ENCODE assay signal across 16 mouse cellular contexts in genomic region chr13:93091176-93091575, GRCm38 (mm10). TPM values are rescaled to one million over a fixed set of nuclear protein-coding genes. Genes with fewer than 3 reads are reported as not detected.
DNase-seq lines count a peak whose midpoint lies in the region; ATAC-seq lines count a peak whose summit lies in the region.
"Had no signal": no experiment of that assay in that cellular context is flagged by ENCODE, and none has a peak within 500 bp of the region (broad histone marks: within the 10 kb centered on the region; RNA-seq: fewer than 3 reads in every experiment).

No protein-coding gene starts in this region.

- no peak overlapping the region for H3K4me3 ChIP-seq in forebrain, embryonic 15.5 days
- no peak overlapping the region for H3K4me3 ChIP-seq in forebrain, embryonic 14.5 days (ENCODE audit: low read depth, low read length)
- H3K4me3 ChIP-seq in heart, embryonic 12.5 days = no peak overlapping the region
- no peak overlapping the region for H3K4me3 ChIP-seq in intestine, embryonic 14.5 days (ENCODE audit: low read depth, low read length)
- H3K4me3 ChIP-seq in intestine, embryonic 15.5 days (replicated peaks) = no peak overlapping the region
- H3K4me3 ChIP-seq: embryonic facial prominence, embryonic 13.5 days; embryonic facial prominence, embryonic 15.5 days; erythroblast, embryonic 14.5 days; forebrain, embryonic 10.5 days; forebrain, embryonic 12.5 days had no signal

- ATAC-seq in forebrain, embryonic 15.5 days (replicated peaks) = no peak
- no peak for ATAC-seq in forebrain, embryonic 14.5 days
- no peak for ATAC-seq in heart, embryonic 12.5 days (ENCODE audit: insufficient number of reproducible peaks, low FRiP score)
- ATAC-seq in intestine, embryonic 14.5 days (replicated peaks; ENCODE audit: low FRiP score, low TSS enrichment, low read depth) = no peak
- no peak for ATAC-seq in intestine, embryonic 15.5 days

- DNase-seq in forebrain, embryonic 14.5 days (ENCODE audit: low spot score) = no peak
- DNase-seq in heart, adult 11 months = peak; percentile 90
- peak; percentile 34 for DNase-seq in intestine, embryonic 14.5 days (ENCODE audit: low spot score)
- DNase-seq: adrenal gland, adult 2 months; adrenal gland, postnatal 10 days; adrenal gland, postnatal 25 days; cerebellum, adult 11 months; embryo, embryonic 11 days had no signal

- no peak overlapping the region for H3K4me2 ChIP-seq in forebrain, embryonic 15.5 days (replicated peaks)
- no peak overlapping the region for H3K4me2 ChIP-seq in forebrain, embryonic 14.5 days (ENCODE audit: low read length)
- H3K4me2 ChIP-seq in heart, embryonic 12.5 days = no peak overlapping the region
- H3K4me2 ChIP-seq in intestine, embryonic 14.5 days (ENCODE audit: low read length) = no peak overlapping the region
- H3K4me2 ChIP-seq in intestine, embryonic 15.5 days (replicated peaks) = no peak overlapping the region
- H3K4me2 ChIP-seq: embryonic facial prominence, embryonic 13.5 days; embryonic facial prominence, embryonic 15.5 days; forebrain, embryonic 12.5 days had no signal

- H3K27ac ChIP-seq in forebrain, embryonic 15.5 days (replicated peaks) = peak overlapping the region; percentile 9; the same call in 1 of the 2 replicates
- H3K27ac ChIP-seq in forebrain, embryonic 14.5 days (ENCODE audit: low read depth, low read length) = no peak overlapping the region
- no peak overlapping the region for H3K27ac ChIP-seq in heart, embryonic 12.5 days (ENCODE audit: poor library complexity, severe bottlenecking)
- no peak overlapping the region for H3K27ac ChIP-seq in intestine, embryonic 14.5 days (ENCODE audit: low read depth)
- no peak overlapping the region for H3K27ac ChIP-seq in intestine, embryonic 15.5 days
- H3K27ac ChIP-seq: embryonic facial prominence, embryonic 13.5 days; embryonic facial prominence, embryonic 15.5 days; forebrain, embryonic 10.5 days; forebrain, embryonic 12.5 days had no signal

- no peak overlapping the region for H3K9ac ChIP-seq in forebrain, embryonic 15.5 days (replicated peaks)
- H3K9ac ChIP-seq in forebrain, embryonic 14.5 days (ENCODE audit: low read length) = no peak overlapping the region
- H3K9ac ChIP-seq in heart, embryonic 12.5 days = no peak overlapping the region
- no peak overlapping the region for H3K9ac ChIP-seq in intestine, embryonic 14.5 days (ENCODE audit: low read length)
- H3K9ac ChIP-seq in intestine, embryonic 15.5 days = no peak overlapping the region
- H3K9ac ChIP-seq: embryonic facial prominence, embryonic 13.5 days; embryonic facial prominence, embryonic 15.5 days; forebrain, embryonic 12.5 days had no signal

- H3K4me1 ChIP-seq in forebrain, embryonic 15.5 days = no peaks in the 10 kb centered on the region
- no peaks in the 10 kb centered on the region for H3K4me1 ChIP-seq in forebrain, embryonic 14.5 days (ENCODE audit: control insufficient read depth, insufficient read depth, low read length)
- peaks cover 12% of the 10 kb centered on the region for H3K4me1 ChIP-seq in heart, embryonic 12.5 days (replicated peaks)
- H3K4me1 ChIP-seq in intestine, embryonic 14.5 days (replicated peaks; ENCODE audit: control insufficient read depth, insufficient read depth, low read length) = no peaks in the 10 kb centered on the region
- no peaks in the 10 kb centered on the region for H3K4me1 ChIP-seq in intestine, embryonic 15.5 days (replicated peaks)
- H3K4me1 ChIP-seq: embryonic facial prominence, embryonic 13.5 days; embryonic facial prominence, embryonic 15.5 days; forebrain, embryonic 10.5 days; forebrain, embryonic 12.5 days had no signal

- H3K9me3 ChIP-seq in forebrain, embryonic 15.5 days = no peaks in the 10 kb centered on the region
- H3K9me3 ChIP-seq in forebrain, embryonic 14.5 days (replicated peaks; ENCODE audit: control insufficient read depth, low read length) = no peaks in the 10 kb centered on the region
- H3K9me3 ChIP-seq in heart, embryonic 12.5 days (replicated peaks) = no peaks in the 10 kb centered on the region
- no peaks in the 10 kb centered on the region for H3K9me3 ChIP-seq in intestine, embryonic 14.5 days (ENCODE audit: control insufficient read depth, low read length)
- H3K9me3 ChIP-seq in intestine, embryonic 15.5 days = no peaks in the 10 kb centered on the region
- H3K9me3 ChIP-seq: embryonic facial prominence, embryonic 13.5 days; embryonic facial prominence, embryonic 15.5 days; forebrain, embryonic 10.5 days; forebrain, embryonic 12.5 days had no signal

- H3K36me3 ChIP-seq in forebrain, embryonic 15.5 days = no peaks in the 10 kb centered on the region
- H3K36me3 ChIP-seq in forebrain, embryonic 14.5 days (ENCODE audit: control insufficient read depth, insufficient read depth, low read length) = no peaks in the 10 kb centered on the region
- peaks cover 2% of the 10 kb centered on the region; the same call in 1 of the 2 replicates for H3K36me3 ChIP-seq in heart, embryonic 12.5 days
- no peaks in the 10 kb centered on the region for H3K36me3 ChIP-seq in intestine, embryonic 14.5 days (ENCODE audit: control insufficient read depth, insufficient read depth, low read length)
- H3K36me3 ChIP-seq in intestine, embryonic 15.5 days = no peaks in the 10 kb centered on the region
- H3K36me3 ChIP-seq: embryonic facial prominence, embryonic 13.5 days; embryonic facial prominence, embryonic 15.5 days; forebrain, embryonic 10.5 days; forebrain, embryonic 12.5 days had no signal

- WGBS in forebrain, embryonic 15.5 days = 91% methylated on average over 9 of the region's 9 CpGs
- WGBS in forebrain, embryonic 14.5 days = 94% methylated on average over 9 of the region's 9 CpGs
- 85% methylated on average over 9 of the region's 9 CpGs for WGBS in heart, embryonic 12.5 days
- WGBS in intestine, embryonic 14.5 days = 92% methylated on average over 9 of the region's 9 CpGs
- 88% methylated on average over 9 of the region's 9 CpGs for WGBS in intestine, embryonic 15.5 days

- no peaks in the 10 kb centered on the region for H3K27me3 ChIP-seq in forebrain, embryonic 15.5 days
- H3K27me3 ChIP-seq in forebrain, embryonic 14.5 days (replicated peaks; ENCODE audit: control insufficient read depth, insufficient read depth, low read length) = no peaks in the 10 kb centered on the region
- no peaks in the 10 kb centered on the region for H3K27me3 ChIP-seq in heart, embryonic 12.5 days (replicated peaks)
- no peaks in the 10 kb centered on the region for H3K27me3 ChIP-seq in intestine, embryonic 14.5 days (replicated peaks; ENCODE audit: control insufficient read depth, insufficient read depth, low read length)
- H3K27me3 ChIP-seq in intestine, embryonic 15.5 days (replicated peaks) = no peaks in the 10 kb centered on the region
- H3K27me3 ChIP-seq: embryonic facial prominence, embryonic 13.5 days; embryonic facial prominence, embryonic 15.5 days; forebrain, embryonic 12.5 days had no signal

RNA-seq across cellular contexts. Expression of gene Cmya5, which starts 53.3 kb away (rescaled TPM):
- polyA plus RNA-seq in forebrain, embryonic 15.5 days (2015; fragmentation: Nextera tagmentation; extraction: Ambion mirVana) = 0.15 and 0.19 TPM in 2 replicates
- polyA plus RNA-seq in forebrain, embryonic 14.5 days (2014; fragmentation: Nextera tagmentation; extraction: Ambion mirVana) = 0.17 and 0.27 TPM in 2 replicates
- 3.9 and 5.0 TPM in 2 replicates for polyA plus RNA-seq in heart, embryonic 12.5 days (2016; fragmentation: Nextera tagmentation; extraction: Ambion mirVana)
- polyA plus RNA-seq in intestine, embryonic 14.5 days (2014; fragmentation: Nextera tagmentation; extraction: Ambion mirVana) = 0.16 and 0.20 TPM in 2 replicates
- polyA plus RNA-seq in intestine, embryonic 15.5 days (2015; fragmentation: Nextera tagmentation; extraction: Ambion mirVana) = 0.04 and 0.08 TPM in 2 replicates
- polyA plus RNA-seq: erythroblast, embryonic 14.5 days had no signal
